Mouse (Mus musculus) MEL (cell line): ENCODE measurements around the gene Kirrel3. TPM values are rescaled to one million over a fixed set of nuclear protein-coding genes. Genes with fewer than 3 reads are reported as not detected.

ENCODE experiments used
- DNase-seq: peaks from one replicate; pipeline ENCODE4 v3.0.0; 2011; ENCODE audit warnings: low read depth, low spot score
- H3K27ac ChIP-seq: 2 replicates; pipeline ENCODE4 v1.5.1; 2012; ENCODE audit warnings: low read depth, mild to moderate bottlenecking, control low read depth, low read length, moderate library complexity; ENCODE audit not compliant: control insufficient read depth
- H3K27me3 ChIP-seq, 2 experiments: fragments of 150-350 bp in 1 of 2; sonication (generic) in 1 of 2; 2 replicates each; pipeline ENCODE4 v1.6.1; 2012; ENCODE audit warnings: low read length in 2 of 2, mild to moderate bottlenecking in 2 of 2, improper control_type of control experiment in 1 of 2, moderate library complexity in 1 of 2; ENCODE audit not compliant: insufficient read depth in 2 of 2, control insufficient read depth in 1 of 2
- H3K36me3 ChIP-seq, 2 experiments: 2 replicates each; pipeline ENCODE4 v1.6.1; 2012 to 2014; ENCODE audit warnings: low read length in 2 of 2, improper control_type of control experiment in 1 of 2, inconsistent platforms in 1 of 2, mild to moderate bottlenecking in 1 of 2; ENCODE audit not compliant: insufficient read depth in 2 of 2, control insufficient read depth in 1 of 2
- H3K4me1 ChIP-seq, 2 experiments: fragments of 150-350 bp in 1 of 2; sonication (generic) in 1 of 2; 2 replicates each; pipeline ENCODE4 v1.6.1; 2012; ENCODE audit warnings: low read length in 2 of 2, improper control_type of control experiment in 1 of 2, mild to moderate bottlenecking in 1 of 2; ENCODE audit not compliant: insufficient read depth in 2 of 2, control insufficient read depth in 1 of 2
- H3K4me3 ChIP-seq, 2 experiments: fragments of 150-350 bp in 1 of 2; sonication (generic) in 1 of 2; 2 replicates each; pipeline ENCODE4 v1.5.1; 2012; ENCODE audit warnings: low read depth in 2 of 2, low read length in 2 of 2, mild to moderate bottlenecking in 2 of 2, moderate library complexity in 2 of 2, control low read depth in 1 of 2, improper control_type of control experiment in 1 of 2; ENCODE audit not compliant: control insufficient read depth in 1 of 2, insufficient read depth in 1 of 2
- H3K79me2 ChIP-seq: 2 replicates; pipeline ENCODE4 v1.6.1; 2012; ENCODE audit warnings: mild to moderate bottlenecking, low read length, moderate library complexity; ENCODE audit not compliant: control insufficient read depth, poor library complexity, insufficient read depth
- H3K9ac ChIP-seq: 2 replicates; pipeline ENCODE4 v1.6.1; 2012; ENCODE audit warnings: low read depth, mild to moderate bottlenecking, control low read depth, low read length, moderate library complexity; ENCODE audit not compliant: control insufficient read depth, poor library complexity, severe bottlenecking
- H3K9me3 ChIP-seq: fragments of 150-350 bp; sonication (generic); replicated peaks from 2 replicates; pipeline ENCODE4 v1.6.1; 2012; ENCODE audit warnings: mild to moderate bottlenecking, low read length, improper control_type of control experiment, moderate library complexity; ENCODE audit not compliant: insufficient read depth
- BHLHE40 ChIP-seq: IDR thresholded peaks from 2 replicates; pipeline ENCODE4 v1.6.1; 2012; ENCODE audit warnings: low read depth, mild to moderate bottlenecking, inconsistent platforms, low read length, improper control_type of control experiment, borderline replicate concordance
- CHD1 ChIP-seq: IDR thresholded peaks from 2 replicates; pipeline ENCODE4 v1.6.1; 2012; ENCODE audit warnings: low read depth, mild to moderate bottlenecking, inconsistent platforms, low read length, improper control_type of control experiment
- CHD2 ChIP-seq: IDR thresholded peaks from 2 replicates; pipeline ENCODE4 v1.6.1; 2011; ENCODE audit warnings: low read length, improper control_type of control experiment
- EP300 ChIP-seq, 2 experiments: IDR thresholded peaks; 2 replicates each; pipeline ENCODE4 v1.6.1; 2011; ENCODE audit warnings: improper control_type of control experiment in 2 of 2, low read length in 2 of 2, low read depth in 1 of 2, mild to moderate bottlenecking in 1 of 2
- GABPA ChIP-seq: IDR thresholded peaks from 2 replicates; pipeline ENCODE4 v1.6.1; 2012; ENCODE audit warnings: low read depth, mild to moderate bottlenecking, inconsistent platforms, low read length, improper control_type of control experiment, moderate library complexity
- GATA1 ChIP-seq: IDR thresholded peaks from 2 replicates; pipeline ENCODE4 v1.6.1; 2011; ENCODE audit warnings: low read depth, low read length, improper control_type of control experiment
- HCFC1 ChIP-seq: IDR thresholded peaks from 2 replicates; pipeline ENCODE4 v1.6.1; 2012; ENCODE audit warnings: low read depth, mild to moderate bottlenecking, inconsistent platforms, low read length, improper control_type of control experiment, moderate library complexity
- MAFK ChIP-seq: IDR thresholded peaks from 2 replicates; pipeline ENCODE4 v1.6.1; 2011; ENCODE audit warnings: low read depth, mild to moderate bottlenecking, low read length, improper control_type of control experiment, borderline replicate concordance
- MAX ChIP-seq: IDR thresholded peaks from 2 replicates; pipeline ENCODE4 v1.6.1; 2011; ENCODE audit warnings: low read length, improper control_type of control experiment
- MEF2A ChIP-seq: IDR thresholded peaks from 2 replicates; pipeline ENCODE4 v1.6.1; 2014; ENCODE audit warnings: low read depth, mild to moderate bottlenecking, inconsistent platforms, low read length, improper control_type of control experiment; ENCODE audit not compliant: poor library complexity, insufficient replicate concordance, severe bottlenecking; ENCODE audit errors: extremely low read depth
- MXI1 ChIP-seq: IDR thresholded peaks from 2 replicates; pipeline ENCODE4 v1.6.1; 2011; ENCODE audit warnings: mild to moderate bottlenecking, low read depth, low read length, improper control_type of control experiment
- MYB ChIP-seq: IDR thresholded peaks from 2 replicates; pipeline ENCODE4 v1.6.1; 2011; ENCODE audit warnings: mild to moderate bottlenecking, low read depth, low read length, improper control_type of control experiment
- MYC ChIP-seq: IDR thresholded peaks from 2 replicates; pipeline ENCODE4 v1.6.1; 2011; ENCODE audit warnings: low read depth, mild to moderate bottlenecking, low read length, improper control_type of control experiment, moderate library complexity
- NELFE ChIP-seq: IDR thresholded peaks from 2 replicates; pipeline ENCODE4 v1.6.1; 2011; ENCODE audit warnings: low read depth, low read length, improper control_type of control experiment
- NRF1 ChIP-seq: IDR thresholded peaks from 2 replicates; pipeline ENCODE4 v1.6.1; 2014; ENCODE audit warnings: low read depth, mild to moderate bottlenecking, inconsistent platforms, low read length, improper control_type of control experiment, moderate library complexity; ENCODE audit not compliant: poor library complexity, insufficient read depth, severe bottlenecking
- POLR2A ChIP-seq, 2 experiments: IDR thresholded peaks; 2 replicates each; pipeline ENCODE4 v1.6.1; 2011 to 2012; ENCODE audit warnings: low read length in 2 of 2, mild to moderate bottlenecking in 2 of 2, control low read depth in 1 of 2, improper control_type of control experiment in 1 of 2, low read depth in 1 of 2, moderate library complexity in 1 of 2; ENCODE audit not compliant: control insufficient read depth in 1 of 2, insufficient read depth in 1 of 2, poor library complexity in 1 of 2
- RAD21 ChIP-seq: IDR thresholded peaks from 2 replicates; pipeline ENCODE4 v1.6.1; 2011; ENCODE audit warnings: mild to moderate bottlenecking, low read depth, low read length, improper control_type of control experiment
- TAL1 ChIP-seq: IDR thresholded peaks from 2 replicates; pipeline ENCODE4 v1.6.1; 2012; ENCODE audit warnings: mild to moderate bottlenecking, inconsistent platforms, low read length, moderate library complexity, mixed read lengths
- TBP ChIP-seq: IDR thresholded peaks from 2 replicates; pipeline ENCODE4 v1.8.0; 2011; ENCODE audit warnings: low read depth, low read length, improper control_type of control experiment
- TCF12 ChIP-seq: IDR thresholded peaks from 2 replicates; pipeline ENCODE4 v1.6.1; 2014; ENCODE audit warnings: low read depth, mild to moderate bottlenecking, inconsistent platforms, low read length, improper control_type of control experiment, moderate library complexity
- USF1 ChIP-seq: IDR thresholded peaks from 2 replicates; pipeline ENCODE4 v1.6.1; 2014; ENCODE audit warnings: low read depth, mild to moderate bottlenecking, inconsistent platforms, low read length, improper control_type of control experiment, moderate library complexity
- ZKSCAN1 ChIP-seq: IDR thresholded peaks from 2 replicates; pipeline ENCODE4 v1.6.1; 2012; ENCODE audit warnings: low read depth, mild to moderate bottlenecking, inconsistent platforms, low read length, improper control_type of control experiment, moderate library complexity
- ZNF384 ChIP-seq: IDR thresholded peaks from 2 replicates; pipeline ENCODE4 v1.6.1; 2012; ENCODE audit warnings: low read depth, mild to moderate bottlenecking, inconsistent platforms, low read length, improper control_type of control experiment
- polyA plus RNA-seq, 2 experiments: library from polyadenylated mRNA; stranded (reverse) in 1 of 2; unstranded in 1 of 2; fragments of >175 nt in 1 of 2; fragments of >200 nt in 1 of 2; gene quantifications; 2 replicates each; pipeline versions ENCODE4 v1.2.1 to v1.2.4; 2012; ENCODE audit warnings: low replicate concordance in 2 of 2, low read depth in 1 of 2; ENCODE audit not compliant: insufficient read length in 2 of 2, insufficient read depth in 1 of 2, missing spikeins in 1 of 2
- total RNA-seq: library from RNA; depleted of rRNA; stranded (reverse); fragments of 300-350 nt; gene quantifications from 2 replicates; pipeline ENCODE4 v1.2.3, GENCODE M21; 2012

The Kirrel3 gene
- total and polyA plus RNA-seq, 3 experiments: 0.06 TPM; not detected in 2

DNA sequence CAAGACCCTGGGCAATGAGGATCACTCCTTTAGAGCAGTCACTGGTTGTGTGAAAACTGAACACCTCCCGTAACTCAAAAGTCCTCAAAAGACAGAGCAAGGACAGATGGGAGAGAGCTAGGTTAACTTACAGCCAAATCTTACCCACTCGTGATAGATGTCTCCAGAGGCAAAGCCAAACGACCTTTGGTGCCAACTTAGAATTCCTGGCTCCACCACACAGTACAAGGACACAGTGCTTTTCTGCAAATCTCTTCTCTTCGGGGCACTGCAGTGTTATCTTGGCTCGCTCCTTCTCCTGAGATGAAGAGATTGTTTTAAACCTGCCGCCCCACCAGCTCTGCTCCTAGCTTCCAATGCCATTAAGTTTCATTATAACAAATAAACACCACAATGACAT lies 437.0 kb downstream of the Kirrel3 start:
- H3K79me2 ChIP-seq: no peaks in the 10 kb centered on the region
- TF ChIP-seq MEF2A: no peak
- TF ChIP-seq MYC: no peak
- no peak for TF ChIP-seq ZKSCAN1
- no peaks in the 10 kb centered on the region for H3K9me3 ChIP-seq
- DNase-seq: no peak
- H3K27ac ChIP-seq: no peak overlapping the region
- H3K9ac ChIP-seq: no peak overlapping the region
- H3K4me1 ChIP-seq: no peaks in the 10 kb centered on the region
- no peak overlapping the region for H3K4me3 ChIP-seq
- H3K36me3 ChIP-seq: no peaks in the 10 kb centered on the region
- no peaks in the 10 kb centered on the region for H3K27me3 ChIP-seq

DNA sequence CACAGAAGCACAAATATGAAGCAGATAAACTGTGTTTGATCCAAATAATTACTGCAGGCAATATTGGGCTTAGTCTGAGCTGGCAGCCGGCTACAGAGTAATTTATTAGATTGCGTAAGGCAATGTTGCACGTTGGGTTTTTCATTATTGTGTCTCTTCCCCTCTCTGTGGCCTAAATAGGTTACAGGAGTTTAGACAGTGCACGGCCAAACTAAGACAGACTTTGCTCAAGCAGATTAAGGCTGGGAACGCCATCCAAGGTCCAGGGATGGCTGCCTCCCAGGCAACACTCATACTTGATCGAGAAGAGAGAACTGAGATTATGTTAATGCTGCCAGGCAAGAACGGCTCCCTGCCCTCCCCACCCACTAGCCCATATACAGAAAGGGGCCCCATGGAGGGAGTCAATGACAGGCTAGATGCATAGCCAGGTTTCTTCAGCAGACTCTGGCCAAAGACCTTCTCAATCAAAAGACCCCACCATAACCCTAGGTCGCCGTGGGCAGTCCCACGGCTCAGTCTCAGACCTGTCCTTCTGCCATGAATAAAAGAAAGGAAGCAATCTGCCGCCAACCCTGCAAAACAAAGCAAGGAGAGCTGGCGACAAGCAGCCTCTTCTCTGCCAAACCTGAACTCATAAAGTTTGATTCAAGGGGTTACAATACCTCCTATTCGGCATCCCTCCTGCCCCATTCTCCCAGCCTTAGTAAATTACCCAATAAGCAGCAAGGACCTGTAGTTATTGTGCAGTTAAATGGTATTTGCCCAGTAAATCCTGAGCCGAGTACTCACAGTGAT lies 437.6 kb downstream of the Kirrel3 start:
- H3K27me3 ChIP-seq: no peaks in the 10 kb centered on the region
- H3K9me3 ChIP-seq: no peaks in the 10 kb centered on the region
- TF ChIP-seq TBP (no peak), HCFC1 (no peak), EP300 (IDR thresholded peaks at IDR 0.05; ENCODE audit: low read depth in 1 of 2, low read length in 2 of 2) (no peak), GABPA (no peak), MAFK (no peak), BHLHE40 (no peak), MXI1 (no peak), POLR2A (IDR thresholded peaks at IDR 0.05; ENCODE audit: control insufficient read depth in 1 of 2, insufficient read depth in 1 of 2, low read depth in 1 of 2, low read length in 2 of 2, poor library complexity in 1 of 2) (no peak)
- no peak overlapping the region for H3K9ac ChIP-seq
- H3K79me2 ChIP-seq: no peaks in the 10 kb centered on the region
- no peak overlapping the region for H3K27ac ChIP-seq
- no peak overlapping the region for H3K4me3 ChIP-seq
- H3K4me1 ChIP-seq: no peaks in the 10 kb centered on the region
- H3K36me3 ChIP-seq: no peaks in the 10 kb centered on the region
- DNase-seq: no peak

DNA sequence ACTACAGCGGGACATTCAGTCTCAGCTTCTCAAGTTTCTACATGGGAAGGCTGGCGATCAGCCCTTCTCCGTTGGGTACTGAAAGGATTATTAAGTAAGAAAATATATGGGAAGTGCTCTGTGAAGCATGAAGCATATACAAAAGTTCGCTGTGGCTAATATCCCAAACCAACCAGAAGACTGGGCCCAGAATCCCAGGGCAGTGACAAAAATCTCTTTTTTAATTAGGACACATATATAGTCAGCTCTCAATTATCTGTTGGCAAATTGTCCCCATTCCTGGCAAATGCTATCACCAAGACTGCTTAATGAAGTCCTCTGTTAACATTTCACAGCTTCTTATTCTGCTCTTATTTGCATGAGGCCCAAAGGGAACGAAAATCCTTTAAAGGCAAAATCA lies 439.9 kb downstream of the Kirrel3 start:
- no peaks in the 10 kb centered on the region for H3K9me3 ChIP-seq
- no peak overlapping the region for H3K9ac ChIP-seq
- no peaks in the 10 kb centered on the region for H3K79me2 ChIP-seq
- TF ChIP-seq NELFE (no peak), CHD1 (no peak), ZNF384 (no peak), TAL1 (no peak), HCFC1 (no peak), NRF1 (no peak), RAD21 (no peak), MEF2A (no peak), ZKSCAN1 (no peak), USF1 (no peak), MYC (no peak), GATA1 (no peak), BHLHE40 (no peak), MAX (no peak), MYB (no peak), EP300 (IDR thresholded peaks at IDR 0.05; ENCODE audit: low read depth in 1 of 2, low read length in 2 of 2) (no peak), TCF12 (no peak), CHD2 (no peak)
- no peak overlapping the region for H3K27ac ChIP-seq
- H3K36me3 ChIP-seq: no peaks in the 10 kb centered on the region
- H3K4me3 ChIP-seq: no peak overlapping the region
- no peaks in the 10 kb centered on the region for H3K4me1 ChIP-seq
- DNase-seq: no peak
- no peaks in the 10 kb centered on the region for H3K27me3 ChIP-seq
